Mouse (Mus musculus) layer of hippocampus, adult 2 months (tissue): ENCODE data around the gene Gpr179. TPM values are rescaled to one million over a fixed set of nuclear protein-coding genes. Genes with fewer than 3 reads are reported as not detected.

Source experiments
- DNase-seq, 2 experiments: peaks; one replicate each; pipeline ENCODE4 v3.0.0; 2022; ENCODE audit warnings: low spot score in 2 of 2
- H3K27ac ChIP-seq: fragments of 200-600 bp; 2 replicates; pipeline ENCODE4 v1.8.1; 2022
- H3K4me3 ChIP-seq: fragments of 200-600 bp; 2 replicates; pipeline ENCODE4 v1.8.1; 2022; ENCODE audit warnings: mild to moderate bottlenecking
- CTCF ChIP-seq: fragments of 200-600 bp; conservative IDR thresholded peaks from 2 replicates; pipeline ENCODE4 v1.8.1; 2022; ENCODE audit warnings: antibody characterized with exemption, mild to moderate bottlenecking, moderate library complexity
- total RNA-seq, 2 experiments: library from RNA; stranded (reverse); gene quantifications; 2 replicates each; pipeline ENCODE4 v1.2.3; 2021

The Gpr179 gene
- total RNA-seq, 2 experiments from 2014 or later = 0.20 to 0.33 TPM

DNA sequence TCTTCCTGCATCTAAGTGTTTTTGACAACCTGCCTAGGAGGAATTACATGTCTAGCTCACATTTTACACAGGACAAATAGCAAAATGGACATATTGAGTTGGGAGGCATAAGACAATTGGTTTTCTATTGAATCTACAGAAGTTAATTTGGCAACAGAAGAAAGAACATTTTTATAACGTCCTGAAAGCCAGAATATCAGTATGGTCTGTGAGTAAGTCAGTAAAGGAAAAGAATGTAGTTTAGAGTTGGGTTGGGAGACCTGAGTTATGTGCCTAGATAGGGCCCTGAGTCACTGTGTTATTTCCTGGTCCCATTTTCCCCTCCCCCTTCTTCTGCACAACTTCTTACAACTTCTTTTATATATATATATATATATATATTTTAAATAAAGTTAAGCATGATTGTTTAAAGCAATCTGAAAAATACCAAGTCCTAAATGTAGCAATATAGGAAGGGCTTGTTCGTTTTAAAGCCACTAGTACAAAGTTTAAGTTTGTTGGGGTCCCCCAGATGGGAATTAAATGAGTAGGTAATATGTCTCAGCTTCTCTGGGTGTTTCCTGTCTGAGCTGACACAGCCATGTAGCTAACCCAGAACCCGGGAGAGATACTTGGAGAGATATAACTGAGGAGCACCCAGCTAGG, 42.9 kb downstream of the Gpr179 start:
- DNase-seq = no peak
- peak overlapping the region; percentile 85 for H3K27ac ChIP-seq
- no peak for TF ChIP-seq CTCF
- H3K4me3 ChIP-seq = peak overlapping the region; percentile 57

DNA sequence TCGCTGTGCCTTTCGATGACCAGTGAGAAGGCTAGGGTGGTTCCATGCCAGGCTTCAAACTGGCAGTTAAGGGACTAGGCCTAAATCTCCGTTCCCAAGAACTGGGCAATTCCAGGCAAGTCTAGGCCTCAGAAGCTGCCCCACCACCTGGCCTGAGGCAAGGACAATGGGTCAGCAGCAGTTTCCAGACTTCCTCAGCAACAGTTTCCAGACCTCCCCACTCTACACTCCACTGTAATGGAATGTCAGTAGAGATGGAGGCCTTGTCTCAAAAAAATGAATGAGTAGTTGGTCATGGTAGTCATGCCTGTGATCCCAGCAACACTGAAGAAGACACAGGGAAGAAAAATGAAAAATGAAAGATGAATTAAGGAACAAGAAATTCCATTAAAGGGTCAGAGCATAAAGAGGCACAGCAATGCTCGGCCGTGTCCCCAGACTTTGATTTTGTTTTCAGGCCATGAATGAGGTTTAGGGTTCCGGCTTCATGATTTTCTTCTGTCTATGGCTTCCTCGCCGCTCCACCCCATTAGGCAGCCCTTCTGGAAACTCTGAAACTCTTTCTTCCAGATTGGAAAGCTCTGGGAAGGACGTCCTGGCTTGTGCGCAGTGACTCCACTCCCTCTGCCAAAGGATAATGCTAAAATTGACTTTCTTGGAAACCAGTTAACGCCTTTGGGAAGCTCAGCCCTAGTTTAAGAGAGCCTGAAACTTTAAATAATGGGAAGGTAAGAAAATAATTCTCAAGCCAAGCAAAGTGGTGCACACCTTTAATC, 44.4 kb downstream of the Gpr179 start:
- Histone ChIP-seq H3K4me3 (no peak overlapping the region), H3K27ac (no peak overlapping the region)
- TF ChIP-seq CTCF = no peak
- DNase-seq = no peak

DNA sequence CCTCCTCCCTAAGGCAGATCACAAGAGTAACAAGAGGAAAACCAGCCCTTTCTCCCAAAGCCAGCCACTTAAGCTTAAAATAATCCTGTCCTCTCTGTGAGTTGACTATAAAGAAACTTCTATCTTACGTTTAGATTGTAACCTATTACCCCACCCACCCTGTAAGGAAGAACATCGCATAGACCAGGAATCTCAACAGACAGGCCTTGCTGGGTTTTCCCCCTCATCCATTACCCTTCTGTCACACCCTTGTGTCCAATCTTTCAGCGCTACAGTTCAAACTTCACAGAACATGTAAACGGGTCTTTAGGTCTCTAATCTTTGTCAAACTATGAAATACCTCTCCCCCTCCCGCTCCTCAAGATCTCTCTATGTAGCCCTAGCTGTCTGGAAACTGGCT, 47.2 kb downstream of the Gpr179 start:
- H3K4me3 ChIP-seq = no peak overlapping the region
- no peak for TF ChIP-seq CTCF
- no peak for DNase-seq
- no peak overlapping the region for H3K27ac ChIP-seq

DNA sequence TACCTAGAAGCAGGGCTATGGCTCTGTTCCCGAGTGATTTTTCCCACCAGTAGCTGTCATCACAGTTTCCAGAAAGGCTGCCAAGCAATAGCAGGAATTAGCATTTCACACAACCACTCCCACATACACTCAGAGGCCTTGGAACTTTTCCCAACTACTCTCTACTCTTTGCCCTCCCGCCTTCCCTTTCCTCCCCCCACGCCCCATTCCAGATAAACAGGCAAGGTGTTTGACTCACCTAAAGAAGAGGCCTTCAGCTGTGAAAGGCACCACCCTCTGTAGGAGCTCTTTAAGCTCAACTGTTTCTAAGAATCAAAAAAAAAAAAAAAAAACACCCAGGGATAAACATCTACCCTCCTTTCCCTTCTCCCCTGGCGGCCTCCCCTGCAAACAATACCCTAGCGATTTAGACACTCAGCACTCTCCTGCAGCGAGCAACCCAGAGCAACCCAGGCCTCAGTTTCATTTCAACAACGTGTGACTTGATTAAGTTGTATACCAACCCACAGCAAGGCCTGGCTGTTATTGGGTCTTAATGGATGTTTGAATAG, 49.6 kb downstream of the Gpr179 start:
- peak; percentile 17; the same call in 1 of the 2 replicates for TF ChIP-seq CTCF
- H3K27ac ChIP-seq = peak overlapping the region; percentile 73
- DNase-seq = peak; percentile 46 to 65
- H3K4me3 ChIP-seq = no peak overlapping the region

DNA sequence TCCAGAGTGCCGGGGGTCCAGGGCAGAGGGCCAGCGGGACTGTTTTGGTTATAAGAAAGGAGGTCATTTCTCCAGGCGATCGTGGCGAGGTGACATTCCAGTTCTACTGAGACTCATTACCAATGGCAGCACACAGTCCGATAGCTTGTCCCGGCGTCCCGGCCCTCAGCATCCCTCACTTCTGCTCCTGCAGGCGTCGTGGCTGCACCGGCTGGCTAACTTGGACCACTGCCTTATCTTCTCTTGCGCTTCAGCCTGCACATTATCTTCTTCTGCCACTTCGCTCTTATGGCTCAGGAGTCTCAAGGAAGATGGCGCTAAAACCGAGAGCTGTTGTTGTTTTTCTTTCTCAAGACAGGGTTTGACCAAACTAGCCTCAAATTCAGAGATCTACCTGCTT, 50.5 kb downstream of the Gpr179 start:
- H3K27ac ChIP-seq = peak overlapping the region; percentile 73; the same call in 1 of the 2 replicates
- TF ChIP-seq CTCF = no peak
- no peak for DNase-seq
- no peak overlapping the region for H3K4me3 ChIP-seq

DNA sequence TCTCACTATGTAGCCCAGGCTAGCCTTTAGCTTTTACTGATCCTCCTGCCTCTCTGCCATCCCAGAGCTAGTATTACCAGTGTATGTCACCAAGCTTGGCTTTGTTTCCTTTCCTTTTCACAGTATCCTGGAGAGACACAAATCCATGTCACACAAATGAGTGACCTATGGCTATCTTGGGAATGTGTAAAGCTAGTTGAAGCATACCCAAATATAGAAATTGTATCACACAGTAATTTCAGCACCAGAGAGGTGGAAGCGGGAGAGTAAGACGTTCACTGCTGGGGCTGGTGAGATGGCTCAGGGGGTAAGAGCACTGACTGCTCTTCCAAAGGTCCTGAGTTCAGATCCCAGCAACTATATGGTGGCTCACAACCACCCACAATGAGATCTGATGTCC, 51.9 kb downstream of the Gpr179 start:
- DNase-seq = no peak
- Histone ChIP-seq H3K27ac (no peak overlapping the region), H3K4me3 (no peak overlapping the region)
- no peak for TF ChIP-seq CTCF

DNA sequence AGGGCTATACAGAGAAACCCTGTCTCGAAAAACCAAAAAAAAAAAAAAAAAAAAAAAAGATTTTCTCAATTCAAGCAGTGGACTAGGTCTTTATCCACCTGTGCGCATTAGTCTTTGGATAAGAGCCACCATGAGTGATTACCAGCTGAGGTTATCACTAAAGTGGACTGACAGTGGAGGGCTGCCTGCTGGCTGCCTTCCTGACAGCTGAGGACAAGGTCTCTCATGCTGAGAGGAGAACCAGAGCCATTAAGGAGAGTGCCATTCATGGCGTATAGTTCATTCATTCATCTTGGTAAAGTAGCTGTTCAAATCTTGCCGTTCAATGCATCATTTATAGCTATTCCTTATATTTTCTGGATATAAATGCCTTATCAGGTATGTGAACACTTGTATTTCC, 55.3 kb downstream of the Gpr179 start:
- H3K27ac ChIP-seq = no peak overlapping the region
- H3K4me3 ChIP-seq = no peak overlapping the region
- no peak for DNase-seq
- no peak for TF ChIP-seq CTCF

DNA sequence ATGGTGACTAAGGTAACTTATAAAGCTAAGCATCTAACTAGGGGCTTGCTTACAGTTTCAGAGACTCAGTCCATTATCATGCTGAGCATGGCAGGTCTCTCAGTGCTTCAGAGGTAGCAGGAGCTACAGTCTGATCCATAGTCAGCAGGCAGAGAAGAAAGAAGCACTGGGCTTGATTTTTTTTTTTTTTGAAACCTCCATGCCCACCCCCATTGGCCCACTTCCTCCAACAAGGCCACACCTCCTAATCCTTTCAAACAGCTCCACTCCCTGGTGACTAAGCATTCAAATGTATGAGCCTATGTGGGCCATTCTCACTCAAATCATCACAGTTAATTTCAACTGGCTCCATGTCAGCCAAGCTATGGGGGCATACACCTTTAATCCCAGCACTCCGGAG, 59.1 kb downstream of the Gpr179 start:
- Histone ChIP-seq H3K27ac (no peak overlapping the region), H3K4me3 (no peak overlapping the region)
- TF ChIP-seq CTCF = no peak
- DNase-seq = no peak

DNA sequence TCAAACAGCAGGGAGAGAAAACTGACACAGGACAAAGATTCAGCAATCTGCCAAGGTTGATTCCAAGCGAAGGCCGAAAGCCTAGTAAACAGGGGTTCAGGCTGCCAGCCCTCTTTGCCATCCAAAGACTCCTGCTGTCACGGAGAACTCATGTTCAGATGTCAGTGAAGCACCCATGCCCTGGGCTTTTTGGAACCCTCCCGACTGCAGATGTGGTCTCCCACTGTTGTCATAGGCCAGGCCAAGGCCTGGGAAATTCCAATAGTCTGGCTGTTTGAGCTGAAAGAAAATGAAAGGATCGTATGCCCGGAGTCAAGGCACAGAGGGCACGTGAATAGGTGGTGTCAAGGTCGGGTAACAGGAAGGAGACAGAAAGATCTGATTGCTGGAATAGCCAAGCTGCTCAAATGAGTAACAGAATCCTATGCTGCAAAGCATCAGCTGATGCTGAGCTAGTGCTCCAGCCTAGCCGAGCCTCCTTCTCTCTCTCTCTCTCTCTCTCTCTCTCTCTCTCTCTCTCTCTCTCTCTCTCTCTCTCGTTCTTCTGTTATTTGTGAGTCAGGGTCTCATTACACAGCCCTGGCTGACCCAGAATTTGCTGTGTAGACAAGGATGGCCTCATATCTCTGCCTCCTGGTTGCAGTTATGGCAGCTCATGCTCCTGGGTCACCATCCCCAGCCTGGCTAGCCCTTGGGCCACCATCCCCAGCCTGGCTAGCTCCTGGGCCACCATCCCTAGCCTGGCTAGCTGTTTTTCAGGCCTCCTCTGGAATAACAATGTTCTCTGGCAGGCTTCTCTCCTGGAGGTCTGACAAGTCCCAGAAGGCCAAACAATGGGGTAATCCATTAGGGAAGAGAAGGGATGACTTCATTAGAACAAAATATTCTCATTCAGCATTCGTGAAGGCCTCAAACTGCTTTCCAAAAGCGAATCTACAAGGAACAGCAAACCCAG, 62.3 kb downstream of the Gpr179 start:
- TF ChIP-seq CTCF = no peak
- no peak overlapping the region for H3K4me3 ChIP-seq
- DNase-seq = peak; percentile 61 to 72
- peak overlapping the region; percentile 91 for H3K27ac ChIP-seq

DNA sequence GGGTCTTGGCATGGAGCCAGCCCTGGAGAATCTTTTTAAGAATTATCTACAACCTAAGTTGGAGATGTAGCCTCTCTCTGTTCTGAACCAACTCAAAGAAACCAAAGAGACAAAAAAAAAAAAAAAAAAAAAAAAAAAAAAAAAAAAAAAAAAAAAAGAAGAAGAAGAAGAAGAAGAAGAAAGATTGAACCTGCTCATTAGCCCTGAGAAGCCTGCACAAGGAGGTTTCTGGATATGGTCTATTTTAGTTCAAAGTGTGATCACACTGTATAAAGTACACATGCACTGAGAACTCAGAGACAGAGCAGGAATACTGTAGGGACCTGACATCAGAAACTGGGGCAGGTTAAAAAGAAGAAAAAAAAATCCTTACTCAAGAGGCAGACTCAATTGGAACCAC, 64.2 kb downstream of the Gpr179 start:
- DNase-seq = no peak
- TF ChIP-seq CTCF = no peak

DNA sequence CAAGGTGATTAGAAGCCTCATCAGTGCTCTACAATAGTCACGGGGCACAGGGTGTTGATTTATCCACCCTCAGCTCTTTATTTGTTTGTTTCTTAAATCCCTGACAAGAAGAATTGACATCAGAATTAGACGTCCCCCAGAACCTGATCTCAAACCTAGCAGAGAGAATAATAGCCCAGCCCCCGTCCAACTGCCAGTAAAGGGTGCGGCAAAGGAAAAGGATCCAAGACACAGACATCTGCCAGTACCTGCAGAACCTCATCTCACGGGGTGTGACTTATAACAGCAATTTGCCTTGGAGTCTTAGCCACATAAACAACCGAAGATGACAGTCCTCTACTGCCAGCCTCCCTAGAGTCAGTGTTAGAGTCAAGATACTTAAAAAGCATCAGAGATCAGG, 64.9 kb downstream of the Gpr179 start:
- no peak for TF ChIP-seq CTCF
- H3K4me3 ChIP-seq = no peak overlapping the region
- H3K27ac ChIP-seq = no peak overlapping the region
- no peak for DNase-seq

More for the DNA sequence above, 64.2 kb downstream of the Gpr179 start:
- no peak overlapping the region for H3K4me3 ChIP-seq
- no peak overlapping the region for H3K27ac ChIP-seq

DNA sequence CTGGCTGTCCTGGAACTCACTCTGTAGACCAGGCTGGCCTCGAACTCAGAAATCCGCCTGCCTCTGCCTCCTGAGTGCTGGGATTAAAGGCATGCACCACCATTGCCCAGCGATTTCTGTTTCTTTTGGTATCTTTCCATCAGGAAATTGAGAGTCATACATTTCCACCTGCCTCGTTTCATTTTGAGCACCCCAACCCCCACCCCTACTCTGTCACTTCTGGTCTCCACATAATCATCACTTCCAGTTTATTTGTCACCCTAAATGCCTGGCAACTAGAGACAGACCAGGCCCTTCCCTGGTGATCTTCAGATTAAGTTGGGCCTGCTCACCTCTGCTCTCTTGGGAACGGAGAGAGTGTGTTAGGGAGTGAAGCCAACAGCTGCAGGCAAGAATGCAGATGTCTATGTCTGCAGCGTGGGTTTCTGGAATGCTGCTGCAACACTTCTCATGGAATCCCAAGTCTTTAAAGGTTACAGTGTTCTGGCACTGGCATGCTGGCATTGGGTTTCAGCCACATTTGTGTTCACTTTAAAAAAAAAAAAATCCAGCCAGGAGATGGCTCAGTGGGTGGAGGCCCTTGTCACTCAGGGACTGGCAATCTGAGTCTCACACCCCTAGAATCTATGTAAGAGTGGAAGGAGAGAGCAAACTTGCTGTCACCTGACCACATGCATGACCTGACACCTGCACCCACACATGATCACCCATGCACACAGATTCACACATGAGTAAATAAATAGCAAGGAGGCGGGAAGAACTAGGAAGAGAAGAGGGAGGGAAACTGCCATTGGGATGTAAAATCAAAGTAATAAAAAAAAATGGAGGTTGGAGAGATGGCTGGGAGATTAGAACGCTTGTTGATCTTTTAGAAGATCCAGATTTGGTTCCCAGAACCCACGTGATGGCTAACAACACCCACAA, 65.8 kb downstream of the Gpr179 start:
- Histone ChIP-seq H3K27ac (no peak overlapping the region), H3K4me3 (no peak overlapping the region)
- TF ChIP-seq CTCF = no peak
- DNase-seq = no peak
